Mouse (Mus musculus) thymus, adult 2 months (tissue): ENCODE measurements around the gene Mtor. TPM values are rescaled to one million over a fixed set of nuclear protein-coding genes. Genes with fewer than 3 reads are reported as not detected.

Source experiments
- DNase-seq: peaks from one replicate; pipeline ENCODE4 v3.0.0; 2021
- H3K27ac ChIP-seq: fragments of 200-500 bp; 2 replicates; pipeline ENCODE4 v1.5.1; 2012; ENCODE audit warnings: low read length, control low read depth; ENCODE audit not compliant: control insufficient read depth, insufficient read depth
- H3K27me3 ChIP-seq: fragments of 200-500 bp; 2 replicates; pipeline ENCODE4 v1.6.1; 2012; ENCODE audit warnings: mild to moderate bottlenecking, low read length, moderate library complexity, mixed read lengths; ENCODE audit not compliant: control insufficient read depth, insufficient read depth
- H3K36me3 ChIP-seq: fragments of 200-500 bp; 2 replicates; pipeline ENCODE4 v1.6.1; 2012; ENCODE audit warnings: mild to moderate bottlenecking, low read length, moderate library complexity; ENCODE audit not compliant: control insufficient read depth, insufficient read depth
- H3K4me1 ChIP-seq: fragments of 200-500 bp; replicated peaks from 2 replicates; pipeline ENCODE4 v1.6.1; 2012; ENCODE audit warnings: low read length; ENCODE audit not compliant: control insufficient read depth, insufficient read depth
- H3K4me3 ChIP-seq: fragments of 200-500 bp; 2 replicates; pipeline ENCODE4 v1.5.1; 2012; ENCODE audit warnings: mild to moderate bottlenecking, low read length, control low read depth, moderate library complexity; ENCODE audit not compliant: control insufficient read depth, insufficient read depth
- CTCF ChIP-seq: fragments of 200-500 bp; IDR thresholded peaks from 2 replicates; pipeline ENCODE4 v1.5.1; 2012; ENCODE audit warnings: mild to moderate bottlenecking, control low read depth, low read length, moderate library complexity, borderline replicate concordance; ENCODE audit not compliant: control insufficient read depth, poor library complexity, insufficient read depth; ENCODE audit errors: extremely low read depth
- POLR2A ChIP-seq: fragments of 200-500 bp; IDR thresholded peaks from 2 replicates; pipeline ENCODE4 v1.6.1; 2012; ENCODE audit warnings: mild to moderate bottlenecking, low read length, control low read depth, moderate library complexity; ENCODE audit not compliant: control insufficient read depth, poor library complexity, insufficient read depth; ENCODE audit errors: extremely low read depth
- WGBS: fragments of 180-500 bp; shearing (Covaris S2); methylation state at CpG from one replicate; pipeline ENCODE4 v1.1.7; 2018; 5-methylcytosine and 5-hydroxymethylcytosine counted together
- polyA plus RNA-seq: library from polyadenylated mRNA; depleted of rRNA; stranded (reverse); fragments of >200 nt; gene quantifications from 2 replicates; pipeline ENCODE4 v1.2.3, GENCODE M21; 2012

The Mtor gene
- polyA plus RNA-seq, 1 experiment: 25.0 TPM

GRCm38 (mm10) chr4:148570693-148571295 lies 122.4 kb downstream of the Mtor start:
- DNase-seq: no peak
- peaks cover 85% of the 10 kb centered on the region for H3K36me3 ChIP-seq
- H3K27me3 ChIP-seq: no peaks in the 10 kb centered on the region
- WGBS: 96% methylated on average over 9 of the region's 9 CpGs
- TF ChIP-seq CTCF (no peak), POLR2A (no peak)
- H3K4me1 ChIP-seq: no peaks in the 10 kb centered on the region
- H3K27ac ChIP-seq: no peak overlapping the region
- no peak overlapping the region for H3K4me3 ChIP-seq

DNA sequence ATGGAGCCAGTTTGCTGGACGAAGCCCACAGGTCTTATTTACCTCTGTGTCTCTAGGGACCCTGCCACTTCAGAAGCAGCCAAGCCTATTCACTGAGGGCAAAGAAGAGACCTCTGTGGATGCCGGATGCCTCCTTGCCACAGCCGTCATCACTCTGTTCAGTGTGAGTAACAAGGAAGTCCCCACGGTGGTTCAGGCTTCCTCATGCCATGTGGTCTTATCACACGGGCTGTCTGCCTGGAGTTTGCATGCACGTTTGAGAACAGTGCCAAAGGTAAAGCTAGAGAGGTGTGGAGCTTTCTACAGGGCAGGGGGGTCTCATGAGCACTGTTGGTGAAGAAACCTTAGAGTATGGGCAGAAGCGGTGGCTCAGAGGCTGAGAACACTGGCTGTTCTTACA lies 124.8 kb downstream of the Mtor start:
- TF ChIP-seq POLR2A (no peak), CTCF (no peak)
- Histone ChIP-seq H3K36me3 (peaks cover 83% of the 10 kb centered on the region), H3K4me1 (no peaks in the 10 kb centered on the region), H3K4me3 (no peak overlapping the region), H3K27me3 (no peaks in the 10 kb centered on the region), H3K27ac (no peak overlapping the region)
- 95% methylated on average over 7 of the region's 7 CpGs for WGBS
- no peak for DNase-seq

GRCm38 (mm10) chr4:148580765-148581164 lies 132.4 kb downstream of the Mtor start:
- Histone ChIP-seq H3K4me1 (no peaks in the 10 kb centered on the region), H3K4me3 (no peak overlapping the region), H3K36me3 (peaks cover 61% of the 10 kb centered on the region), H3K27me3 (no peaks in the 10 kb centered on the region), H3K27ac (no peak overlapping the region)
- WGBS: 97% methylated on average over 9 of the region's 9 CpGs
- TF ChIP-seq CTCF: no peak
- no peak for TF ChIP-seq POLR2A
- DNase-seq: no peak

DNA sequence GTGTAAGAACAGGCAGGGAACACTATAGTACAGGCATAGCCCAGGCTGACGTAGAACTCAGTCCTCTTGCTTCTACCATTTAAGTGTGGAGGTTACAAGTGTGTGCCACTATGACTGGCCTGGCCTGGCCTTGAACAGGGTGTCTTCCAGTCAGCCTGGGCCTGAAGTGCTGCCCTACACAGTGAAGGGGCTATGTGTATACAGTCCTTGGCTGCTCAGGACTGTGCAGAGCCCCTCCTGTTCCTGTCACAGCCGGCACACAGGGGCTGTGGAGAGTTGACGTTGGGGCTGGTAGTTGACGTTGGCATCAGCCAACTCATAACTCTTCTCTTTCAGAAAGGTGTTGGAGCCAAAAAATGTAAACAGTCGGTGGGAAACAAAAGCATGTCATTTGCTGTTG lies 133.0 kb downstream of the Mtor start:
- Histone ChIP-seq H3K27me3 (no peaks in the 10 kb centered on the region), H3K4me1 (no peaks in the 10 kb centered on the region), H3K36me3 (peaks cover 55% of the 10 kb centered on the region), H3K27ac (no peak overlapping the region), H3K4me3 (no peak overlapping the region)
- 97% methylated on average over 5 of the region's 5 CpGs for WGBS
- no peak for DNase-seq
- TF ChIP-seq CTCF: no peak
- TF ChIP-seq POLR2A: no peak

GRCm38 (mm10) chr4:148583257-148583656 lies 134.8 kb downstream of the Mtor start:
- Histone ChIP-seq H3K4me1 (no peaks in the 10 kb centered on the region), H3K36me3 (peaks cover 42% of the 10 kb centered on the region), H3K27me3 (no peaks in the 10 kb centered on the region), H3K4me3 (no peak overlapping the region), H3K27ac (no peak overlapping the region)
- no peak for DNase-seq
- TF ChIP-seq CTCF: no peak
- 15% methylated on average over 4 of the region's 4 CpGs for WGBS

DNA sequence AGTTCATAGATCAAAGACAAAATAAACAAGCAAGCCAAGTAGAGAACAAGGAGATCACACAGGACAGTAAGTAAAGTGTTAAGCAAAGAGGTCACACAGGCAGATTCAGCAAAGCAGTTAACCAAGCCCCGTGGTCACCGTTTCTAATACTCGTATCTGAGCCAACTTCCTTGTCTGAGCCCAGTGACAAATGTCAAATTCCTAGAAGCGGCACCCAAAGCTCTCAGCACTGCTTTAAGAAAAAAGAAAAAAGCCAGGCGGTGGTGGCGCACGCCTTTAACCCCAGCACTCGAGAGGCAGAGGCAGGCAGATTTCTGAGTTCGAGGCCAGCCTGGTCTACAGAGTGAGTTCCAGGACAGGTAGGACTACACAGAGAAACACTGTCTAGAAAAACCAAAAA lies 138.2 kb downstream of the Mtor start:
- TF ChIP-seq CTCF (no peak), POLR2A (no peak)
- 69% methylated on average over 9 of the region's 9 CpGs for WGBS

DNA sequence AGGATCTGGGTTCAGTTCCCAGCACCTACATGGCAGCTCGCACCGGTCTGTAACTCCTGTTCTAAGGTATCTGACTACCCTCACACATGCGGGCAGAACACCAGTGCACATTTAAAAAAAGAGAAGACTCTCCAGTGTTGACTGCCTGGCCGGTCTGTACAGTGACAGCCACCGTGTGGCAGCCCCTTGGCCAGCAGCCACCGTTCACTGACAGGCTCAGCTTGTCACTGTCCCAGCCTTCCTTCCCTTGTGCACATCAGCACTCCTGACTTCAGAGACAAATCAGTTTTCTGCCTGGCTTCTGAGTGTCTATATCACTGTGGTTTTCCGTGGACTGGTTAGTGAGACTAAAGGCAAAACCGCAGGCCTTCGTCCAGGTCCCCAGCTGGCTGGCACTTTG lies 140.4 kb downstream of the Mtor start:
- WGBS: 74% methylated on average over 9 of the region's 9 CpGs

More for the DNA sequence above, 138.2 kb downstream of the Mtor start:
- DNase-seq: no peak
- Histone ChIP-seq H3K36me3 (peaks cover 8% of the 10 kb centered on the region), H3K27me3 (no peaks in the 10 kb centered on the region), H3K27ac (no peak overlapping the region), H3K4me3 (no peak overlapping the region), H3K4me1 (peaks cover 4% of the 10 kb centered on the region)

More for the DNA sequence above, 140.4 kb downstream of the Mtor start:
- Histone ChIP-seq H3K4me3 (no peak overlapping the region), H3K4me1 (peaks cover 16% of the 10 kb centered on the region), H3K27ac (no peak overlapping the region), H3K36me3 (no peaks in the 10 kb centered on the region), H3K27me3 (no peaks in the 10 kb centered on the region)
- TF ChIP-seq CTCF (no peak), POLR2A (no peak)
- no peak for DNase-seq
